Mouse (Mus musculus) central nervous system, embryonic 18 days (tissue): Measurements from ENCODE around the gene Gm960. TPM values are rescaled to one million over a fixed set of nuclear protein-coding genes. Genes with fewer than 3 reads are reported as not detected.

ENCODE experiments used
- polyA plus RNA-seq: library from polyadenylated mRNA; depleted of rRNA; stranded (reverse); fragments of >200 nt; gene quantifications from 2 replicates; pipeline ENCODE4 v1.2.3, GENCODE M21; 2012; rRNA removed

The Gm960 gene
- 7.5 and 7.7 TPM in 2 replicates for polyA plus RNA-seq

GRCm38 (mm10) chr19:4698205-4698677 is at the start of gene Gm960:
Gm960 (minus strand) TSS chr19:4698668.

GRCm38 (mm10) chr19:4711098-4711600 is 12.7 kb upstream of the Gm960 start, which contains the start of gene Sptbn2:
Sptbn2 (plus strand) TSS chr19:4711167.

GRCm38 (mm10) chr19:4625179-4625828 is 73.2 kb downstream of the Gm960 start, which contains the start of gene Rce1:
Rce1 (minus strand) TSS chr19:4625641.

GRCm38 (mm10) chr19:4615151-4616093 is 83.0 kb downstream of the Gm960 start, which contains the start of gene Lrfn4:
Lrfn4 (minus strand) TSS chr19:4615667.

Other genes with a start within 250 kb of the Gm960 start
- gene Syt12, start 221.2 kb downstream of the Gm960 start, polyA plus RNA-seq = 3.8 and 4.3 TPM in 2 replicates
- gene 2010003K11Rik, start 200.1 kb downstream of the Gm960 start, polyA plus RNA-seq = 0.11 TPM in 1 of 2 replicates, not detected in the other
- gene Pcx, start 188.2 kb downstream of the Gm960 start, polyA plus RNA-seq = 16.8 and 17.9 TPM in 2 replicates
- 70.1 and 75.0 TPM in 2 replicates for gene Lrfn4, start 83.0 kb downstream of the Gm960 start, polyA plus RNA-seq
- 62.2 and 64.2 TPM in 2 replicates for gene Rce1, start 73.0 kb downstream of the Gm960 start, polyA plus RNA-seq
- 36.9 and 40.5 TPM in 2 replicates for gene Sptbn2, start 12.5 kb upstream of the Gm960 start, polyA plus RNA-seq
- gene Rbm4b, start 57.8 kb upstream of the Gm960 start, polyA plus RNA-seq = 65.3 and 74.3 TPM in 2 replicates
- 117 and 122 TPM in 2 replicates for gene Rbm4, start 95.2 kb upstream of the Gm960 start, polyA plus RNA-seq
- gene Gm21992, start 112.9 kb upstream of the Gm960 start, polyA plus RNA-seq = 10.6 and 11.3 TPM in 2 replicates
- 45.3 and 49.8 TPM in 2 replicates for gene Rbm14, start 113.0 kb upstream of the Gm960 start, polyA plus RNA-seq
- 42.6 and 45.4 TPM in 2 replicates for gene Ccs, start 140.7 kb upstream of the Gm960 start, polyA plus RNA-seq
- gene Ccdc87, start 140.7 kb upstream of the Gm960 start, polyA plus RNA-seq = 0.95 and 0.98 TPM in 2 replicates
- 77.2 and 77.8 TPM in 2 replicates for gene Ctsf, start 156.5 kb upstream of the Gm960 start, polyA plus RNA-seq
- 1.1 and 2.5 TPM in 2 replicates for gene Actn3, start 179.2 kb upstream of the Gm960 start, polyA plus RNA-seq
- 34.2 and 37.1 TPM in 2 replicates for gene Zdhhc24, start 180.0 kb upstream of the Gm960 start, polyA plus RNA-seq
- 19.7 and 23.0 TPM in 2 replicates for gene Bbs1, start 208.0 kb upstream of the Gm960 start, polyA plus RNA-seq
- 89.2 and 90.6 TPM in 2 replicates for gene Dpp3, start 229.6 kb upstream of the Gm960 start, polyA plus RNA-seq
- gene Peli3, start 244.5 kb upstream of the Gm960 start, polyA plus RNA-seq = 11.6 and 14.6 TPM in 2 replicates